ENCODE assay signal across 24 mouse cellular contexts in genomic region chr3:152599679-152600078, GRCm38 (mm10).
DNase-seq lines count a peak whose midpoint lies in the region; ATAC-seq lines count a peak whose summit lies in the region.
"Had no signal": no experiment of that assay in that cellular context is flagged by ENCODE, and none has a peak within 500 bp of the region (broad histone marks: within the 10 kb centered on the region; RNA-seq: fewer than 3 reads in every experiment).

No protein-coding gene starts in this region.

- peak; percentile 44; the same call in 1 of the 2 replicates for ATAC-seq in forebrain, embryonic 14.5 days
- no peak for ATAC-seq in forebrain, embryonic 12.5 days (ENCODE audit: low FRiP score)
- ATAC-seq in neural tube, embryonic 12.5 days (ENCODE audit: low FRiP score, low read depth): no peak
- ATAC-seq: activated CD4-positive, CD25-positive, alpha-beta regulatory T cell, adult 4 months; CD4-positive, CD25-positive, alpha-beta regulatory T cell, adult 4 months; intestine, postnatal 0 days had no signal

- no peak overlapping the region for H3K4me3 ChIP-seq in forebrain, embryonic 14.5 days (ENCODE audit: low read depth, low read length)
- no peak overlapping the region for H3K4me3 ChIP-seq in forebrain, embryonic 12.5 days (replicated peaks)
- no peak overlapping the region for H3K4me3 ChIP-seq in neural tube, embryonic 12.5 days
- H3K4me3 ChIP-seq: embryonic facial prominence, embryonic 10.5 days; embryonic facial prominence, embryonic 13.5 days; erythroblast, embryonic 14.5 days; gastrocnemius, adult 2 months; hindbrain, embryonic 12.5 days; hindbrain, embryonic 15.5 days had no signal

- H3K4me2 ChIP-seq in forebrain, embryonic 14.5 days (ENCODE audit: low read length): no peak overlapping the region
- no peak overlapping the region for H3K4me2 ChIP-seq in forebrain, embryonic 12.5 days
- H3K4me2 ChIP-seq in neural tube, embryonic 12.5 days (replicated peaks): no peak overlapping the region
- H3K4me2 ChIP-seq: embryonic facial prominence, embryonic 13.5 days; heart, embryonic 11.5 days; hindbrain, embryonic 12.5 days; hindbrain, embryonic 15.5 days had no signal

- no peak overlapping the region for H3K27ac ChIP-seq in forebrain, embryonic 14.5 days (ENCODE audit: low read depth, low read length)
- no peak overlapping the region for H3K27ac ChIP-seq in forebrain, embryonic 12.5 days
- no peak overlapping the region for H3K27ac ChIP-seq in neural tube, embryonic 12.5 days
- H3K27ac ChIP-seq: embryonic facial prominence, embryonic 10.5 days; embryonic facial prominence, embryonic 13.5 days; gastrocnemius, adult 2 months; hindbrain, embryonic 12.5 days; hindbrain, embryonic 15.5 days had no signal

- H3K9me3 ChIP-seq in forebrain, embryonic 14.5 days (replicated peaks; ENCODE audit: control insufficient read depth, low read length): no peaks in the 10 kb centered on the region
- no peaks in the 10 kb centered on the region for H3K9me3 ChIP-seq in forebrain, embryonic 12.5 days
- H3K9me3 ChIP-seq in neural tube, embryonic 12.5 days: no peaks in the 10 kb centered on the region
- H3K9me3 ChIP-seq: embryonic facial prominence, embryonic 10.5 days; embryonic facial prominence, embryonic 13.5 days; hindbrain, embryonic 12.5 days; hindbrain, embryonic 15.5 days had no signal

- H3K4me1 ChIP-seq in forebrain, embryonic 14.5 days (ENCODE audit: control insufficient read depth, insufficient read depth, low read length): no peaks in the 10 kb centered on the region
- H3K4me1 ChIP-seq in forebrain, embryonic 12.5 days: 0 out of 2 replicates have a peak, but pooled peaks cover 6% of the 10 kb centered on the region
- H3K4me1 ChIP-seq in neural tube, embryonic 12.5 days: 0 out of 2 replicates have a peak, but pooled peaks cover 2% of the 10 kb centered on the region
- H3K4me1 ChIP-seq: embryonic facial prominence, embryonic 10.5 days; embryonic facial prominence, embryonic 13.5 days; hindbrain, embryonic 12.5 days had no signal

- H3K36me3 ChIP-seq in forebrain, embryonic 14.5 days (ENCODE audit: control insufficient read depth, insufficient read depth, low read length): no peaks in the 10 kb centered on the region
- H3K36me3 ChIP-seq in forebrain, embryonic 12.5 days (replicated peaks): no peaks in the 10 kb centered on the region
- no peaks in the 10 kb centered on the region for H3K36me3 ChIP-seq in neural tube, embryonic 12.5 days
- H3K36me3 ChIP-seq: embryonic facial prominence, embryonic 10.5 days; embryonic facial prominence, embryonic 13.5 days; hindbrain, embryonic 12.5 days; hindbrain, embryonic 15.5 days had no signal

- no peaks in the 10 kb centered on the region for H3K27me3 ChIP-seq in forebrain, embryonic 14.5 days (replicated peaks; ENCODE audit: control insufficient read depth, insufficient read depth, low read length)
- H3K27me3 ChIP-seq in forebrain, embryonic 12.5 days: no peaks in the 10 kb centered on the region
- H3K27me3 ChIP-seq in neural tube, embryonic 12.5 days (replicated peaks): no peaks in the 10 kb centered on the region
- H3K27me3 ChIP-seq: embryonic facial prominence, embryonic 13.5 days; hindbrain, embryonic 12.5 days; hindbrain, embryonic 15.5 days had no signal

- DNase-seq in forebrain, embryonic 14.5 days (ENCODE audit: low spot score): peak; percentile 32
- no peak for DNase-seq in neural tube, embryonic 10.5 days (ENCODE audit: extremely low spot score, low spot score)
- DNase-seq in brain, adult 2 months (ENCODE audit: low read depth, low spot score): peak; percentile 60
- DNase-seq in kidney, postnatal 36 days: no peak
- DNase-seq: adrenal gland, adult 8-10 months; adrenal gland, postnatal 36 days; cerebellum, adult 11-12 months; cerebellum, adult 8-10 months; cerebellum, postnatal 10 days; cerebellum, postnatal 36 days; embryo, embryonic 11 days; gastrocnemius, adult 2 months; gastrocnemius, postnatal 14 days had no signal

- no peak overlapping the region for H3K9ac ChIP-seq in forebrain, embryonic 14.5 days (ENCODE audit: low read length)
- H3K9ac ChIP-seq in forebrain, embryonic 12.5 days: no peak overlapping the region
- 0 out of 2 replicates have a peak overlapping the region, but pooled peaks have one; percentile 17 for H3K9ac ChIP-seq in neural tube, embryonic 12.5 days
- H3K9ac ChIP-seq: embryonic facial prominence, embryonic 13.5 days; hindbrain, embryonic 12.5 days; hindbrain, embryonic 15.5 days had no signal

- WGBS in forebrain, embryonic 14.5 days: 29% methylated on average over 6 of the region's 6 CpGs
- 49% methylated on average over 6 of the region's 6 CpGs for WGBS in forebrain, embryonic 12.5 days
- 41% methylated on average over 6 of the region's 6 CpGs for WGBS in neural tube, embryonic 12.5 days

Comparison
In these comparisons a context has a peak if more than half of its experiments do, and no peak if none do; other contexts are left out.
1. DNase-seq: peak in forebrain, embryonic 14.5 days (single experiment) and brain, adult 2 months (single experiment); none in neural tube, embryonic 10.5 days (single experiment) and kidney, postnatal 36 days (0 of 2).